Mouse (Mus musculus) kidney, adult 2 months (tissue): ENCODE measurements at regions not wholly inside any gene's neighbourhood (a gene's known extent, or its start where the extent isn't known, plus 50 kb on each side); places are given as distances from the start of the nearest gene placed in this dataset.

Experiments used
- CTCF ChIP-seq: fragments of 200-500 bp; conservative IDR thresholded peaks from 2 replicates; pipeline ENCODE4 v1.5.1; 2011; ENCODE audit warnings: low read depth, mild to moderate bottlenecking, control low read depth, low read length, moderate library complexity, mixed read lengths; ENCODE audit not compliant: insufficient read depth, insufficient read length
- POLR2A ChIP-seq: fragments of 200-500 bp; IDR thresholded peaks from one replicate; pipeline ENCODE4 v1.6.1; 2011; ENCODE audit warnings: low read depth, low read length, control low read depth

DNA sequence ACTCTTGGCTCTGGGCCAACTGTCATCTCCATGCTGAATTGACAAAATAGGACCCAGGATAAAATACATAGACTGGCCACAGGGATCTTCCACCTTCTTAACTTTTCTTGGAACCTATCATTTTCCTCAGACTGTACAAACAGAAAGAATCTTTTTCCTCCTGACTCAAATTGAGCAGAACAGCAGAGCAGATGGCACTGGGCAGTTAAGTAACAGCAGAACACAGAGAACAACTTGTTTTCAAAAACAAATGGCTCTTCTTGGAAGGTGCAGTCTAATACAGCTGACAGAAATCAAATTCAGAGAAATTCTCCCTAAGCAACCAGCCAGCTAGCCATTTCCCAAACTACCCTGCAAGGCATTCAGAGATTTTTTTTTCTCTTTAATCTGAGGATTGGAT lies 763.0 kb downstream of the Gsdmc2 start:
- TF ChIP-seq POLR2A (no peak), CTCF (no peak)
